Mouse (Mus musculus): ENCODE results near the gene Slco6d1. TPM values are rescaled to one million over a fixed set of nuclear protein-coding genes. Genes with fewer than 3 reads are reported as not detected.
"Not testable (repeated sequence)": the region's sequence is repeated elsewhere in the genome, so short reads cannot be mapped to it uniquely, and the experiment has no call there.

The Slco6d1 gene
- polyA plus RNA-seq (2014; fragmentation: Nextera tagmentation; extraction: Ambion mirVana) = not detected in 2 replicates

- H3K4me1 ChIP-seq (replicated peaks; ENCODE audit: control insufficient read depth, insufficient read depth, low read length) = no peaks in the 10 kb centered on the region
- no peaks in the 10 kb centered on the region for H3K9me3 ChIP-seq (ENCODE audit: control insufficient read depth, low read length)
- no peaks in the 10 kb centered on the region for H3K27me3 ChIP-seq (ENCODE audit: control insufficient read depth, insufficient read depth, low read length)
- no peaks in the 10 kb centered on the region for H3K36me3 ChIP-seq (ENCODE audit: control insufficient read depth, insufficient read depth, low read length)
- H3K27ac ChIP-seq (ENCODE audit: low read depth, low read length) = no peak within 1 kb of the TSS
- H3K4me2 ChIP-seq (ENCODE audit: low read depth, low read length, severe bottlenecking) = no peak within 1 kb of the TSS
- H3K4me3 ChIP-seq (ENCODE audit: low read depth, low read length) = no peak within 1 kb of the TSS
- DNase-seq (ENCODE audit: low spot score) (no peak), ATAC-seq (replicated peaks; ENCODE audit: low FRiP score) (no peak)
- WGBS = 88% methylated on average over 10 of the region's 10 CpGs
- H3K9ac ChIP-seq (ENCODE audit: low read length) = no peak within 1 kb of the TSS
These were observed at the start of gene Slco6d1 for GRCm38 (mm10) chr1:98420824-98421223. Gene Slco6d1 (plus strand): TSS chr1:98421124.

GRCm38 (mm10) chr1:98392001-98392400 lies 28.9 kb upstream of the Slco6d1 start:
- Histone ChIP-seq H3K4me3 (ENCODE audit: low read depth, low read length) (no peak overlapping the region), H3K36me3 (ENCODE audit: control insufficient read depth, insufficient read depth, low read length) (no peaks in the 10 kb centered on the region), H3K9me3 (ENCODE audit: control insufficient read depth, low read length) (no peaks in the 10 kb centered on the region), H3K4me2 (ENCODE audit: low read depth, low read length, severe bottlenecking) (no peak overlapping the region), H3K27ac (ENCODE audit: low read depth, low read length) (no peak overlapping the region), H3K9ac (ENCODE audit: low read length) (no peak overlapping the region), H3K27me3 (ENCODE audit: control insufficient read depth, insufficient read depth, low read length) (no peaks in the 10 kb centered on the region), H3K4me1 (replicated peaks; ENCODE audit: control insufficient read depth, insufficient read depth, low read length) (no peaks in the 10 kb centered on the region)
- no peak for DNase-seq (ENCODE audit: low spot score)
- ATAC-seq (replicated peaks; ENCODE audit: low FRiP score) = no peak

GRCm38 (mm10) chr1:98447929-98448328 lies 27.0 kb downstream of the Slco6d1 start:
- DNase-seq (ENCODE audit: low spot score) = no peak
- WGBS = 81% methylated on average over 4 of the region's 4 CpGs
- ATAC-seq (replicated peaks; ENCODE audit: low FRiP score) = no peak

DNA sequence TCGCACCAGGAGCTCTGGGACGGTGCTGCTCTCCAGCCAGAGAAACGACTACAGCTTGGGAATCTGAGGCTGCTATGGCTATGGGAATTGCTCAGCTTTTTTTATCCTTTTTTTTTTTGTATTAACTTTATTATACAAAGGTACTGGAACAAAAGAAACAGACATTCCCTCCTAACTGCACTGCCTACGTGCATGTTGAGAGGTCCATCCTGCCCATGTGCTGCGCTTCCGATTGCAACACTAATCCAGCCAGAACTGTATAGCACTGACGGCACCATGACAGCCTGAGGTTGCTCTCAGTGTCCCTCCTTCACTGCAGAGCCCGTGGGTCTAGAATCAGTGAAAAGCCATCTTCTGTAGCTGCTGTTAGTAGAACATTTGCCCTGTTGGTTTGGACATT lies 38.3 kb downstream of the Slco6d1 start:
- H3K36me3 ChIP-seq (ENCODE audit: control insufficient read depth, insufficient read depth, low read length); ATAC-seq (replicated peaks; ENCODE audit: low FRiP score); H3K4me1 ChIP-seq (replicated peaks; ENCODE audit: control insufficient read depth, insufficient read depth, low read length); H3K27ac ChIP-seq (ENCODE audit: low read depth, low read length); DNase-seq (ENCODE audit: low spot score); H3K4me3 ChIP-seq (ENCODE audit: low read depth, low read length); H3K9me3 ChIP-seq (ENCODE audit: control insufficient read depth, low read length); H3K4me2 ChIP-seq (ENCODE audit: low read depth, low read length, severe bottlenecking); H3K9ac ChIP-seq (ENCODE audit: low read length); H3K27me3 ChIP-seq (ENCODE audit: control insufficient read depth, insufficient read depth, low read length): not testable (repeated sequence)
- WGBS = 92% methylated on average over 8 of the region's 8 CpGs

More at GRCm38 (mm10) chr1:98447929-98448328, 27.0 kb downstream of the Slco6d1 start:
- no peak overlapping the region for H3K4me2 ChIP-seq (ENCODE audit: low read depth, low read length, severe bottlenecking)
- H3K4me3 ChIP-seq (ENCODE audit: low read depth, low read length) = no peak overlapping the region
- H3K4me1 ChIP-seq (replicated peaks; ENCODE audit: control insufficient read depth, insufficient read depth, low read length) = no peaks in the 10 kb centered on the region
- no peaks in the 10 kb centered on the region for H3K9me3 ChIP-seq (ENCODE audit: control insufficient read depth, low read length)
- H3K9ac ChIP-seq (ENCODE audit: low read length) = no peak overlapping the region
- H3K27ac ChIP-seq (ENCODE audit: low read depth, low read length) = no peak overlapping the region
- no peaks in the 10 kb centered on the region for H3K27me3 ChIP-seq (ENCODE audit: control insufficient read depth, insufficient read depth, low read length)
- H3K36me3 ChIP-seq (ENCODE audit: control insufficient read depth, insufficient read depth, low read length) = no peaks in the 10 kb centered on the region

- H3K4me3 ChIP-seq (ENCODE audit: low read depth, low read length); ATAC-seq (replicated peaks; ENCODE audit: low FRiP score); H3K27ac ChIP-seq (ENCODE audit: low read depth, low read length); H3K9me3 ChIP-seq (ENCODE audit: control insufficient read depth, low read length); H3K4me2 ChIP-seq (ENCODE audit: low read depth, low read length, severe bottlenecking); H3K4me1 ChIP-seq (replicated peaks; ENCODE audit: control insufficient read depth, insufficient read depth, low read length); H3K27me3 ChIP-seq (ENCODE audit: control insufficient read depth, insufficient read depth, low read length); H3K36me3 ChIP-seq (ENCODE audit: control insufficient read depth, insufficient read depth, low read length); DNase-seq (ENCODE audit: low spot score); H3K9ac ChIP-seq (ENCODE audit: low read length): not testable (repeated sequence)
- WGBS = 85% methylated on average over 1 of the region's 1 CpGs
These were observed 55.5 kb downstream of the Slco6d1 start for GRCm38 (mm10) chr1:98476381-98476780.

- H3K4me1 ChIP-seq (replicated peaks; ENCODE audit: control insufficient read depth, insufficient read depth, low read length) = no peaks in the 10 kb centered on the region
- no peak overlapping the region for H3K4me2 ChIP-seq (ENCODE audit: low read depth, low read length, severe bottlenecking)
- no peaks in the 10 kb centered on the region for H3K27me3 ChIP-seq (ENCODE audit: control insufficient read depth, insufficient read depth, low read length)
- no peaks in the 10 kb centered on the region for H3K9me3 ChIP-seq (ENCODE audit: control insufficient read depth, low read length)
- WGBS = 86% methylated on average over 2 of the region's 2 CpGs
- no peak overlapping the region for H3K4me3 ChIP-seq (ENCODE audit: low read depth, low read length)
- no peak overlapping the region for H3K9ac ChIP-seq (ENCODE audit: low read length)
- DNase-seq (ENCODE audit: low spot score) (no peak), ATAC-seq (replicated peaks; ENCODE audit: low FRiP score) (no peak)
- H3K27ac ChIP-seq (ENCODE audit: low read depth, low read length) = no peak overlapping the region
- H3K36me3 ChIP-seq (ENCODE audit: control insufficient read depth, insufficient read depth, low read length) = no peaks in the 10 kb centered on the region
These were observed 58.3 kb downstream of the Slco6d1 start for GRCm38 (mm10) chr1:98479243-98479642.

DNA sequence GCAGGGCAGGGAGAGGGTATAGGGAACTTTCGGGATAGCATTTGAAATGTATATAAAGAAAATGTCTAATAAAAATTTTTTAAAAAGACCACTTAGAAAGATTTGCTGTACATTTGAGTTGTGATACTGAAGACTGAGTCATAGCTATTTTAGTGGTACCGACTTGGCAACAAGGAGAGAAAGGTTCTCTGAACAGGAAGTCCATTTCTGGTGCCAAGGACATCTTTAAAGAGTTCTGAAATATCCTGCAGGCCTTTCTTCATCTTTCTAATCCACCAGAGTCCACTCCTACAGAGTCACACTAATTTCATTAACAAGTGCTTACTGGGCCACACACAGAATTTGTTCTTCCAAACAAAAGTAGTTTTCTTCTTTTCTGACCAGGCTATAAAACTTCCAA lies 85.1 kb downstream of the Slco6d1 start:
- Histone ChIP-seq H3K27ac (ENCODE audit: low read depth, low read length) (no peak overlapping the region), H3K4me3 (ENCODE audit: low read depth, low read length) (no peak overlapping the region), H3K27me3 (ENCODE audit: control insufficient read depth, insufficient read depth, low read length) (no peaks in the 10 kb centered on the region), H3K9ac (ENCODE audit: low read length) (no peak overlapping the region), H3K4me1 (replicated peaks; ENCODE audit: control insufficient read depth, insufficient read depth, low read length) (no peaks in the 10 kb centered on the region), H3K36me3 (ENCODE audit: control insufficient read depth, insufficient read depth, low read length) (no peaks in the 10 kb centered on the region), H3K9me3 (ENCODE audit: control insufficient read depth, low read length) (no peaks in the 10 kb centered on the region), H3K4me2 (ENCODE audit: low read depth, low read length, severe bottlenecking) (no peak overlapping the region)
- DNase-seq (ENCODE audit: low spot score) = no peak
- WGBS = 90% methylated on average over 2 of the region's 2 CpGs
- no peak for ATAC-seq (replicated peaks; ENCODE audit: low FRiP score)

DNA sequence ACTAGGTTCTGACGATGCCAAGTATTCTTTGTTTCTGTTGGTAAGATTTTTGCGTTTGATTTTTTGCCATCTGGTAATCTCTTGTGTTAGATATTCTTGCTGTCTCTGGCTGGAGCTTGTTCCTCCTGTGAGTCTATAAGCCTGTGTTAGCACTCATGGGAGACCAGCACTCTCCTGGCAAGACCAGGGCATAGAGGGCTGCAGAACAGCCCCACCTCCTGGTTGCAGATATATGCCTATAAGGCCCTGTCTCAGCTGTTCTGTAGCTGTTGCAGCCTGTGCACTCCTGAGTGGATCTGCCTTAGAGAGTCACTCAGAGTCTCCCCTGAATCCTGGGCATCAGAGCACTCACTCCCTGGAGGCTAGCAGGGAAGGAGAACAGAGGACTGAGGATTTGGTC lies 102.1 kb downstream of the Slco6d1 start:
- DNase-seq (ENCODE audit: low spot score) (no peak), ATAC-seq (replicated peaks; ENCODE audit: low FRiP score) (no peak; the same call in 1 of the 2 replicates)
- Histone ChIP-seq H3K4me1 (replicated peaks; ENCODE audit: control insufficient read depth, insufficient read depth, low read length) (no peaks in the 10 kb centered on the region), H3K9me3 (ENCODE audit: control insufficient read depth, low read length) (no peaks in the 10 kb centered on the region), H3K9ac (ENCODE audit: low read length) (no peak overlapping the region), H3K27me3 (ENCODE audit: control insufficient read depth, insufficient read depth, low read length) (no peaks in the 10 kb centered on the region), H3K4me3 (ENCODE audit: low read depth, low read length) (no peak overlapping the region), H3K36me3 (ENCODE audit: control insufficient read depth, insufficient read depth, low read length) (no peaks in the 10 kb centered on the region), H3K4me2 (ENCODE audit: low read depth, low read length, severe bottlenecking) (no peak overlapping the region), H3K27ac (ENCODE audit: low read depth, low read length) (no peak overlapping the region)
- WGBS = 80% methylated on average over 2 of the region's 2 CpGs

DNA sequence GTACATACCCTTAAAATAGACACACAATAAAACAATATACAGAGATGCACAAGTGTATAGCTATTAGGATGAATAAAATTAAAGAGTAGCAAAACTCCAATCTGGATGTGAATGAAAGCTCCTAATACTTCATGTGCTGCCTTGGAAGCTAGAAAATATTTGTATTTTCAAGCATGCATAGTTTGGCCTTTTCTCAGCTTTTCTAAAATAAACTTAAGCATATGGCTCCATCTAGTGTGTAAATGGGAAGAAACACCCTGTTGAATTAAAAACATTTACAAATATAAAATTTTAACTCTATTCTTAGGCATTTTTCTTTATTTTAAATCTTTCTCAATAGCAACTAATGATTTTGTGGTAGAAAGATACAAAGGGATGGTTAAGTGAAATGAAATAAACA lies 102.6 kb downstream of the Slco6d1 start:
- Histone ChIP-seq H3K27ac (ENCODE audit: low read depth, low read length) (no peak overlapping the region), H3K4me1 (replicated peaks; ENCODE audit: control insufficient read depth, insufficient read depth, low read length) (no peaks in the 10 kb centered on the region), H3K9ac (ENCODE audit: low read length) (no peak overlapping the region), H3K9me3 (ENCODE audit: control insufficient read depth, low read length) (no peaks in the 10 kb centered on the region), H3K27me3 (ENCODE audit: control insufficient read depth, insufficient read depth, low read length) (no peaks in the 10 kb centered on the region), H3K4me3 (ENCODE audit: low read depth, low read length) (no peak overlapping the region), H3K36me3 (ENCODE audit: control insufficient read depth, insufficient read depth, low read length) (no peaks in the 10 kb centered on the region), H3K4me2 (ENCODE audit: low read depth, low read length, severe bottlenecking) (no peak overlapping the region)
- ATAC-seq (replicated peaks; ENCODE audit: low FRiP score) (no peak), DNase-seq (ENCODE audit: low spot score) (no peak)

All from forebrain, embryonic 11.5 days (tissue).